Mouse (Mus musculus): ENCODE measurements around the gene Arhgef3.

GRCm38 (mm10) chr14:27174831-27175301 lies 60.2 kb downstream of the Arhgef3 start:
- TF ChIP-seq EP300 (IDR thresholded peaks at IDR 0.05; ENCODE audit: low read depth) (no peak), CTCF (IDR thresholded peaks at IDR 0.05; ENCODE audit: low read depth) (no peak)
